Mouse (Mus musculus) retina, adult 2 months (tissue): ENCODE data around the gene Lpcat1.

Source experiments
- DNase-seq: peaks from one replicate; pipeline ENCODE4 v3.0.0-alpha.2; 2012; ENCODE audit warnings: low read depth, low spot score

Gene Lpcat1

GRCm38 (mm10) chr13:73446494-73446893 is 20.5 kb upstream of the Lpcat1 start:
- DNase-seq, result no peak

DNA sequence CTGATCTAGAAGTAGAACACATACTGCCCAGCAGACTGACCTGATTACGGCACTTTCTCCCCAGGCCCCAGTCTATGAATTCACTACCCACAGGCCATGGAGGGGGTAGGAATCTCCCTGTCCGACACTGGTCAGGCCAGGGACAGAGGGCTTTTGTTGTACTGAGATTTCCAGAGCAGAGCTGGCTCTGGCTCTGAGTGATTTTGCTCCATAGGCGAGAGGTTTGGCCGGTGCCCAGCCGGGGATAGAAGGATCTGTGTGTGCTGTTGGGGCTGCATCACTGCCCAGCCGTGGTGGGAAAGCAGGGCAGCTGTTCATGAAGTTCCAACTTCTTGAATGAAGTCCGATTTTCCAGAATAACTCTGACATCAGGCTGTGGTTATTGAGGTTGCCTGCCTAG is 20.1 kb upstream of the Lpcat1 start:
- no peak for DNase-seq

DNA sequence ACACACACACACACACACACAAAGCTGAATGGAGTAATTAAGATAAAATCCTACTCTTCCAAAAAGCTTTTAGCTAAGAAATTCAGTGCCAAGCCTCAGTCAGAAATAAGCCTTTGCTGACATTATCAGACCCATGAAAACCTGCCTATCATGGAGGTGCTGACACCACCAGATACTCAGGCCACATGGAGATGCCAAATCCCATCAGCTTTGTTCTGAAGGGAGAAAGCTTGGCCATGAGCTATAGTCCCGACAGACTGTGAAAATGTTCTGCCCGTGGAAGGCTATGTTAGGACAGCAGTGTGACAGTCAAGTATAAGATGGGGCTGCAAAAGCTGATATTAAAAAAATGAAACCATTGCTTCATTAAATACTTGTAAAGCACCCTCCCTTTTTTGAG is 19.5 kb upstream of the Lpcat1 start:
- DNase-seq, result no peak

DNA sequence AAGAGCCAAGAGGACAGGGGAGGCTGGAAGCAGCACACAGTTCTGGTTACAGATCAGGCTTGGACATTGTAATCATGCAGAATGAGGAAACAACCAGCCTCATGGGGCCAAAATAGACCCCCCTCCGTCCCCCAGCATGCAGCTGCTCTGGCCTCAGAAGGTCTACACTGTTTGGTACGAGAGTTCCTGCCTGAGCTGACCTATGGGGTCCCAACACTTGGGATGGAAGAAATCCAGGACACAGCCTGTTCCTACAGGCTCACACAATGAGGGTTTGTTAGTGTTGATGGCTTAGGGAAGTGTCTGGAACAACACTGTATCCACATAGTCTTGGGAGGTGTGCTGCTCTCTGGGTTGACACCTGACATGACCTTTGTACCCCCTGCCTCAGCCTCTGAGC is 18.8 kb upstream of the Lpcat1 start:
- no peak for DNase-seq

DNA sequence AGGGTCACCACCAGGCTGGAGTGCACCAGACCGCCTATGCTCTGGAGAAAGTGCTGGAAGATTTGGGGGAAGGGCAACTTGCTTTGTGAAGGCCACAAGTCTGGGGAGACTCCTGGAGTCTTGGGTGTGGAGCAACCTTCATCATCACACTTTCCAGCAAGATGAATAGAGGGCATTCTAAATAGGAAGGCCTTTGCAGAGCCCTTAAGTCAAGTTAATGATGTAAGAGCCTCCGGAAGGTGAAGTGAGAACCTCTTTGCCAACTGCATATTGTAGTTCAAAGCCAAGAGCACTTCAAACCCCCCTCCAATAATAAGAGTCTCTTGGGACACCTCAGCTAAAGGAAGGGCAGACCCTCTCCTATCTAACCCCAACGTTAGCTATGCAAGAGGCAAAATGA is 18.3 kb upstream of the Lpcat1 start:
- no peak for DNase-seq

DNA sequence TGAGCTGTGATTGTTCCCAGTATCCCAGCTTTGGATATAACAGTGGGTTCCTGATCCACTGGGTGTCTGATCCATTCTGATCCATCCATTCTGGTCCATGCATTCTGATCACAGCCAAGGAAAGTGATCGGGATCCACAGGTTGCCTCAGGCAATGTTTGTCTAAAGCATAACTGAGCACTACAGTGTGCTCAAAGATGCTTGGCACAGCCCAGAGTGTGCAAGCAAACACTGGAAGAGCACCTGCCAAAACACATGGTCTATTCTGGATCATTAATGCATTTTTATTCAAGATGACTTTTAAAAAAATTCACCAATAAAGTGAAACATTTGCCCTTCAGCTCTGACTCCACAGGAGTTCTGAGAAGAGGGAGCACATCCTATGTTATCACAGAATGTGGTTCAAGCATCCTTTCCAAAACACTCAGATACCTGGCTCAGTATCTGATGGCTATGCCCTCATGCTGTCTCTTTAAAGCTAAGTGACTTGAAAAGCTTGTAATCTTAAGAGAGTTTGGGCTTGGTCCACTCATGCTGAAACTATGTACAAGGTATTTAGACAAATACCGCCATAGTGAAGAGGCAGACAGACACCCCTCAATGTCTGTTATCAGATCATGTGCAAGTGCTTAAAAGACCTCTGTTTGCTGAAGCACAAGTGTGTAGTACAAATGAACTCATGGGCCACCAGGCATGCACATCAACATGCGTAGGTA is 13.3 kb upstream of the Lpcat1 start:
- DNase-seq, result no peak

- DNase-seq, result no peak
These were observed 11.7 kb upstream of the Lpcat1 start for GRCm38 (mm10) chr13:73455328-73455727.

DNA sequence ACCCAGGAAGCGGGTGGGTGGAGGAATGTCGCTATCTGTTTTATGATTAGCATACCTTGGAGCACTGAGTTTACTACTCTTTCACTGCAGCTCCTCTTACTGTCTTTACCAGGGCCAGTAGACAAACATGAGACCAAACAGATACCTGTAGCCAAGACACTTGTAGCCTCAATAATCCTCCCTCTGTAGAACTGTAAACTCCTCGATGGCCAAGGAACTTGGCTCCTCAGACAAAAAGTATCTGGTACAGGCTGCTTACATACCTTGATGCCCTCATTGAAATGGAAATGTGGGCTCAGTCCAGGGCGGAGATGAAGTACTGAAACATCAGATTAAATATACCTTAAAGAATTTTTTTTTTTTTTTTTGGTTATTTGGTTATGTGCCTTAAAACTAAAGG is 9.7 kb upstream of the Lpcat1 start:
- no peak for DNase-seq

DNA sequence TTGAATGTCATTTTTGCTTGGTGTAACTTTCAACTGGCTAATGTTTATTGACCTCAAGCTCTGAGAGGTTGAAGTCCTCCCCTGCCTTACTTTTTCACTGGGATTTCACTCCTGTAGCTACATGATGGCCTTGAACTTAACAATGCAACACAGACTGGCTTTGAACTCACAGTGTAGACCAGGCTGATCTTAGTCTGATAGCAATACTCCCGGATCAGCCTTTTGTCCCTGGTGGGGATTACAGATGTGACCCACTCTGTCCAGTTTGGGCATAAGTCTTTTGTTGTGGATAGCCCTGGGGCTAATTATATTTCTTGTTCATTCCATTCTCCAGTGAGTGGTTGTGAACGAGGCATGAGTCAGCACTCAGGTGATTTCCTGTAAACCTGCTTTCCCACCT is 9.3 kb upstream of the Lpcat1 start:
- DNase-seq, result no peak

- DNase-seq, result no peak
These were observed 8.3 kb upstream of the Lpcat1 start for GRCm38 (mm10) chr13:73458719-73459118.

DNA sequence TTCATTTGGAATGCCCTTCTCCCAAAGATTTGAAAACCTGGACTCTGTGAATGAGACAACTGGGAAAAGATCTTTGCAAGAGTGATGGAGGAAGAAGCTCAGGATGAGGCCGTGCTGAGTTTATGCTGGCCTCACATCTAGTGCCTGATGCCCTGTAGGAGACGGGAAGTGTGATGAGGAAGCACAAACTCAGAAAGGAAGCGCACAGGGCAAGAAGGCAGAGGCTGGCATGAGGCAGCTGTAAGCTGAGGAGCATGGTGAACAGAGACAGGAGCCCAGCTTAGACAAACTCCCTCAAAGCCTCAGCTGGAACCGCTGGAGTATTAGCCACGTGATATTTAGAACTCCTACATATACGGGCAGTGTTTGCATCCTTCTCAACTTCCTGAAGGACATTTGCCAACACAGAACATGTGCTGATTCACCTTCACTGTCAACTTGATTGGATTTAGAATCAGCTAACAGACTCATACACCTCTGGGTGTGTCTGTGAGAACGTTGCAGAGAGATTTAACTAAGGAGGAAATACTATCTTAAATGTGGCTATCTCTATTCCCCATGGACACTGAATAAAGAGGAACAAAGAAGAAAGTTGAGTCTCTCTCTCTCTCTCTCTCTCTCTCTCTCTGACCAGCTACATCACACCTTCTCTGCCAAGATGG is 7.7 kb upstream of the Lpcat1 start:
- DNase-seq, result no peak

GRCm38 (mm10) chr13:73461551-73461950 is 5.4 kb upstream of the Lpcat1 start:
- DNase-seq, result no peak

- no peak for DNase-seq
These were observed 1.8 kb upstream of the Lpcat1 start for GRCm38 (mm10) chr13:73465156-73465555.

- no peak for DNase-seq
These were observed 586 bp upstream of the Lpcat1 start for GRCm38 (mm10) chr13:73466411-73466810.

DNA sequence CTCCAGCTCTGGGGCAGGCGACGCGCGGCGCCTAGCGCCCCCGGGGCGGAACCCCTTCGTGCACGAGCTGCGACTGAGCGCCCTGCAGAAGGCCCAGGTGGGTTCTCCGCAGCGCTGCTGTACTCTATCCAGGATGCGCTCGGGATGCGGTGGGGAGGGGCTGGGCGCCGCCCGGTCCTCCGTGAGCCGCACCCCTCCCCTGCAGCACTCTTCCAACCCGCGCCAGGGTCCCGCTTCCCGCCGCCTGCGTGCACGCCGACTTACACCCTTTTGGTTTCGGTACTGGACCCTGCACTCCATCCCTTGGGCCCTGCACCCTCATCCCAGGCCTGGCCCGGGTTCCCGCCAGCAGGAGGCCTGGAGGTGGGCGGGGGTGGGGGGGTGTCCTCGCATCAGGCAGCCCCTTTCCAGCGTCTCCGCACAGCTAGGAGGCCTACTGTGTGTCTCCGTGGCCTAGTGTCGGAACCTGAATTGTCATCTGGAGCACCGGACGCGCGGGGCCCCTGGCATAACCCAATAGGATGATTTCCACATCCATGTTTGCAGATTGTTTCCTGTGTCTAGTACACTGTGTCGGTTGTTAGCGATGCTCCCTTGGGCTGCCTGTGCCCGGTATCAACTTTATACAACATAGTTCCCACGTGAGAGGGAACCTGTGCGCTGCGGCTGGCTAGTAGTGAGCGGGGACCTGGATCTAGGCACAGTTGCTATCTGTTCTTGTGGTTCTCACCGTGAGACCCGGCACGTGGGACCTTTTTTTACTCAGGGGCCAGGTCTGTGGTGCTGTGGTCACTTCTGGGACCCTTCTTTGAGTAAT is 632 bp downstream of the Lpcat1 start:
- no peak for DNase-seq

DNA sequence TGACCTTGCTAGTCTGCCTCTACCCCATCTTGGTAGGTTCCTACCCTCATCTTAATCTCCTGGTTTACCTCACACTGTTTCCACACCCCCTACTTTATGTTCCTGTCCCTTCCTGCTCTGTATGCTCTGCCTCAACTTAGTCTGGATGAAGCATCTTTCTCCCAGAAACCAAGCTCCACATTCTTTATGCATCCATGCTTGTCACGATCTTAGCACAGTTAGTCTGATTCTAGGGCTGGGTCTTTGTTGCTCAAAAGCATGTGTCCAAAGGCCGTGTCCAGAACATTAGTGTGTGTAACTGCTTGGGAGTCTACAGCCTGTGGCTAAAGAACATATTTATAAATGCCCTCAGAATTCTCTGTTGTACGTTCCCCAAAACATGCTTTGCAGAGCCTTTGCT is 1.8 kb downstream of the Lpcat1 start:
- DNase-seq, result no peak

DNA sequence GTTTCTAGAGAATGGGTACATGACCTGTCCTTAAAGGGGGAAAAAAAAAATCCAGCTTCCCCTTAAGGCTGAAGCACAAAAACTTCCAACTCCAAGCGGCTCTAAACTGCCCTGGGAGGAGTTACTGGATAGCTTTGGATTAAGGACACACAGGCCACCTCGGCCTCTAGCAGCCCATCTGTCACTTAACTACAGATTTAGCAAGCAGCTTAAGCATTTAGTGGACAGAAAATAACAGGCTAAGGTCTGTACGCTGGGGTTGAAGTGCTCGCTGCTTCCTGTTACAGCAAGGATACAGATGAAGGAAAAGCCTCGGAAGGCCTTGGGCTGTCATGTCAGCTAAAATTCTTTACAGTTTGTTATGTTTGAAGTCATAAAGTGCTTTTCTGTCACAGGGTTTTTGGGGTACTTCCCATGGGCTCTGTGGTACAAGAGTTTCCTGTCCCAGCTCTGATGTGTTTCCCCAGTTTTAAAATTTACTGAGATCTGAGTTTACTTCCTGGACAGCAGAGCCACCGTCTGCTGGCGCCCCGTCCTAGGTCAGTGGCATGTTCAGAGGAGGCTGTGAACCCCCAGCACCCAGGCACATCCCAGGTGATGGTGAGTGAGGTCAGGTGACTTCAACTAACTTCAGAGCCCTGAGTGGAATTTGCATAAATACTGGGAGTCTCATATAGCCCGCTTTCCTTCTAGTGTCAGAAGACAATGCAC is 2.4 kb downstream of the Lpcat1 start:
- peak; percentile 84 for DNase-seq

DNA sequence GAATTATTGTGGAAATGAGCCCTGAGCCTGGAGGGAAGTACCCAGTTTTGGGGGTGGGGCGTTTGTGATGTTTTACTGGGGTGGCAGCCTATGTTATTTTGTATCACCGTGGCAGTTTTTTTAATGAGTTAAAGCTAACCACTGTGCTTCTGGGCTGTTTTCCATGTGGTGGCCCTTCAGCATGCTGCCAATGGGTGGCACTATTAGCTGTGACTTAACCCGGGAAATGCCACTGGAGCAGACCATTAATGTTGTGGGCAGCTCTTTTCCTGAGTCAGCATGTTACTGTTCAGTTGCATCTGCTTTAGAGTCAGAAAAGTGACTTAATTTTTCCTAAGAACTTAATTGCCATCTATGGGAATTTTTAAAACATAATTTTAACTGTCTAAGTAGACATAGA is 5.5 kb downstream of the Lpcat1 start:
- DNase-seq, result no peak

DNA sequence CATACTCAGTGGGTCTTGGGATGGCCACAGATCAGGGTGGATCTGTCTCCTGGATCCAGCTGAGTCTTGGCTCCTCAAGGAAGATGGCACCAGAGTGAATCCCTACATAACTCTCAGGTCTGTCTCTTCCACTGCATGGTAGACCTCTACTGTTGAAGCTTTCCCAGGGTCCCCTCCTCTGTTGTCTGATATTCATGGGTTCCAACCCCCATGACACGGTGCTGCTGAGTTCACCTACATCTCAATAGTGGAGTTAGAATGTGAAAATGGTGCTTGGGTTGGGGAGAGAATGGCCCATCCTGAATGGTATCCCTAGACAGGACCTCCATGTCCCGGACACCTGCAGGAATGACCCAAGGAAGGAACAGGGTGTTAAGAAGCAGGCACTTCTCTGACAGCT is 6.7 kb downstream of the Lpcat1 start:
- no peak for DNase-seq

DNA sequence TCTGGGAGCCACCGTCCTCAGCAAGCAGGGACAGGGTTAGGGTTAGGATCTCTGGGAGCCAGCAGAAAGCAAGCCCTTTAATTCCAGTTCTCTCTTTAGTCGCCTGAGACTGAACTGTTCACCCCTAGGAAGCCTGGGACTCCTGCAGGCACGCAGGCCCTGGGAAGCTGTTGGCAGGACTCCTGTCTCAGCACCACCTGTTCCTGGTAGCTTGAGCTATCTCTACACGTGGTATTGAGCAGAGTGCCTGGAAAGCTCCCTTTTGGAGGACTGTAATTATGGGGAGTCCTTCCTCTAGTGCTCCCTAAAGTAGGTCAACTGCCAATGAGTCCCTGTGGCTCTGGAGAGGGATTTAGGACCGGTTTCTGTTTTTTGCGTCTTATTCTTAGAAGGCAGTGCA is 7.2 kb downstream of the Lpcat1 start:
- no peak for DNase-seq

- no peak for DNase-seq
These were observed 8.3 kb downstream of the Lpcat1 start for GRCm38 (mm10) chr13:73475058-73475980.
